Mouse (Mus musculus) hindlimb bud, embryonic 11.5 days (tissue): Measurements from ENCODE around the gene Ten1.

Experiments used
- DNase-seq: peaks from one replicate; pipeline ENCODE4 v3.0.0-alpha.2; 2012; ENCODE audit warnings: low read depth, low spot score; ENCODE audit errors: extremely low spot score

Ten1 gene

DNA sequence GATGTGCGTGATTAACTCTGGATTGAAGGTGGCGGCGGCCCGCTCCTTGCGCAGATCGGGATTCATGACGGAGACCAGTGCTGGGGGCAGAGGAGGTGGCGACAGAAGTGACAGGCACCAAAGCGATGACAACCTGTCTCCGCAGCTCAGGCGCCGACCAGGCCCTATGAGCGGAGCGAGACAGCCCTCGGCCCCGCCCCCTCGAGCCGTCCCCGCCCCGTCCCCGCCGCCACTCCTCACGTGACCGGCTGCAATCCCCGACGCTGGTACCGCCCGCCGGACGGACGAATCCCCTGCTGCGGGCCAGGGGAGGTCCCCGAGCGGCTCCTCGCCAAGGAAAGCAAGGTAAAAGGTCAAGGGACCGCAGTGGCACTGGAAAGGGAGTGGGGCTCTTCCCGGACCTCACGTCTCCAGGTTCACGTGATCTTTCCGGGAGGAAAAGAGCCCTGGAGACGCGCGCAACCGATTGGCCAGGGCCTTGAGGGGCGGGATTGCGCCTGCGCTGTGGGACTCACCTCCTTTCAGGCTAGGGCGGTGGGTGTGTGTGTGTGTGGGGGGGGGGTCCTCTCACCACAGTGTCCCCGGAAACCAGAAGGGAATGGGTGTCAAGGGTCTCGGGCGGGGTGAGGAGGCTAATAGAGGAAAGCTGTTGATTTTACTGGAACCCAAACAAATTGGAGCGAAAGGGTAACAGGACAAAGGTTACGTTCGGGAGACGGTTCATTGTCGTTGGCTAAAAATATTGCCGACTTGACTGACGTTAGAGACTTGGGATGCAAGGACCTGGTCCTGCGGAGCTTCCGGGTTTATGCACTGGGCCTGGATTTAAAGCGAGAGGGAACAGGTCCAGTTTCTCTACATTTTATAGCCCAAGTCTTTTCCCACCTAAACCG is at the start of gene Ten1, which contains the start of gene Acox1:
Ten1 (plus strand) TSS at position 217 of the 893 bp plus-strand sequence.
Acox1 (minus strand) TSS at position 407 of the 893 bp plus-strand sequence.
- DNase-seq: peak; percentile 79

DNA sequence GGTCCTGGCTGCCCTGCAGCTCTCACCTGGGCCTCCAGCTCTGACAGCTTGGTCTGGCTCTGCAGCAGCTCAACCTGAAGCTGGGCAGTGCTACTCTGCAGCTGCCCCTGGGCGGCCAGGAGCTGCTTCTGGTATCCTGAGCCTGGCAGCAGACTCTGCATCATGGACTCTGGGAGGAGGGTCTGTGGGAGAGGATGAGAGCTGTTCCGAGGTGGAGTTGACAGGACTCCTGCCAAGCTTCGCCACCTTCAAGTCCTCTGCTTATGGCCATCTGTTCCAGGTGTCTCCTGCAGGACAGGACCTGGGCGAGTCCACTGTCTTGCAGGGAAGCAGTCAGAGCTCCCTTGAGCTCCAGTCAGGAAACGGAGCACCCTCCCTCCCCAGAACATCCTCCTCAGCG is 49.3 kb upstream of the Ten1 start:
- DNase-seq: no peak

DNA sequence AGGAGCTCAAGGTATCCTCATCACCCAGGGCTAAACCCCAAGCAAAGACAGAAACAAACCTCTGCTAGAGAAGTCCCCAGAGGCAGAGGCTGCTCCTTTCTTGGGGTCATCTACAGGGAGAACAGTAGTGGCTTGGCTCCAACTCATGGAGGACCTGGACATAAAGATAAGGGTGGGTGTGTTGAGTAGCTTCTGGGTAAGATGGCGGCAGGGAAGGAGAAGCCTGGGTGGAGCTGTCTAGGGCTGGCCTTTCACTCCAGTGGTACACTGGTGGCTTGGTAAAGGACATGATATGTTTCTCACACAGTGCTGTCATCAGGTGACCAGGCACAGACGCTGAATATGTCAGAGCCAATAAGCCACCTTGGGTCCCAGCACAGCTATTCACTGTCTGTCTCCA is 47.7 kb upstream of the Ten1 start:
- DNase-seq: no peak

DNA sequence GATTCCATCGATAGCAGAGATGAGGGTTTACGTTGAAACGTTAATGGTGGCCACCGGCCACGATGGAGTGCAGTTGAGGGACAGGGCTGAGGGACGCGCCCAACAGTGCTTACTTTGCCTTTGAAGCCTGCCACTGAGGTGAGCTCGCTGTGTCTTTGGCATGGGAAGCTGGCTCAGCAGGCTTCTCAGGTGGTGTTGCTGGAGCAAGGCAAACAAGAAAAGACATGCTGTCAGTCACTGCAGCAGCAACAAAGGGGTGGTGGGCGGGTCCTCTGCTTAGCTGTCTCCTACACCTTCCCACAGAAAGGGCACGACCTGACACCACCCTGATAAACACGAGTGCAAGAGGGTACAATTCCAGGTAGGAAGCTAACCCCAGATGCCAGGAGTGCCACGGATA is 37.3 kb upstream of the Ten1 start:
- DNase-seq: no peak

DNA sequence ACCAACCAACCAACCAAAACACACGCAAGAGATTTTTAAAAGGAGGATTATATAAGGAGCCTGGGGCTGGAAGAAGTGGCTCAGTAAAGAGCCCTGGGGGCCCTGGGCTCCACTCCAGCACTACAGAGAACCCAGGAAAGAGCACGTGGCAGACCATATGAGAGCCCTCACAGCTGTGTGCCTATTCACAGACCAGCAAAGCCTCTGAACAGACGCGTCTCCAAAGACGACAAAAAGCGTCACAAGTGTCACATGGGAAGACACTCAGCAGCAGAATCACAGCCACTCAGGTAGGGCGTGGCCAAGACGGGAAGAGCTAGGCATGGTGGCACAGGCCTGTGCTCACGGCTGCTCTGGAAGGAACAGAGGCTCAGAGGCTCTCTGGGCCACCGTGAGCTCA is 36.5 kb upstream of the Ten1 start:
- DNase-seq: no peak

DNA sequence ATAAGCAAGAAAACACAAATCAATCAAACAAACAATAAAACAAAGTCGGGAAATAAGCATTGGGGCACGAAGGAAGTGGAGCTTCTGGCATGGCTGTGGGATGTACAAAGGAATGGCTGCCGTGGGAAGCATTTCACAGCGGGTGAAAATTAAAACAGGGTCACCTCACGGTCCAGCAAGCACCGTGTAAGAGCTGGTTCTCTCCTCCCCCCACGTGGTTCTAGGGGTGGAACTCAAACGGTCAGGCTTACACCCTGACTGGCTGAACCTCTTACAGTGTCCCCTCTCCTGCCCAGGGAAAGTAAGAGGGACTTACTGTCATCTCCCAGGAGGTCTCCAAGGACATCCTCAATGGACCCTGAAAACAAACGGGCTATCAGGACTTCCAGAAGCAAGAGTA is 35.7 kb upstream of the Ten1 start:
- no peak for DNase-seq

DNA sequence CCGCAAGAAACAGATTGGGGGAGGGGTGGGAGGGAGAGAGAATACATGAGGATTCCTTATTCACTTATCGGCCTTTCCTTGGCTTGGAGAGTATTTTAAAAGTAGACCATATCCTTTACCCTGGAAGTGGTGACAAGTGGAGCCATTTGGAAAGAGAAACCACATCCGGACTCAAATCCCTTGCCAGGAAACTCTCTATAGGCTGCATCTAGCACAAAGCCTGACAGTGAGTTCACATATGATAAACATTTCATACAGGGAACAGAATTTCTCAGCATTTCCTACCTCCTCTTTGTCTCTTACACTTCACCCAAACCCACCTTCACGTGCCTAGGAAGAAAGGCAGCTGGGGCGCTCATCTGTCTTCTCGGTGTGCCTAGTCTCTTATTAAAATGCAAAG is 31.4 kb upstream of the Ten1 start:
- DNase-seq: peak; percentile 6

DNA sequence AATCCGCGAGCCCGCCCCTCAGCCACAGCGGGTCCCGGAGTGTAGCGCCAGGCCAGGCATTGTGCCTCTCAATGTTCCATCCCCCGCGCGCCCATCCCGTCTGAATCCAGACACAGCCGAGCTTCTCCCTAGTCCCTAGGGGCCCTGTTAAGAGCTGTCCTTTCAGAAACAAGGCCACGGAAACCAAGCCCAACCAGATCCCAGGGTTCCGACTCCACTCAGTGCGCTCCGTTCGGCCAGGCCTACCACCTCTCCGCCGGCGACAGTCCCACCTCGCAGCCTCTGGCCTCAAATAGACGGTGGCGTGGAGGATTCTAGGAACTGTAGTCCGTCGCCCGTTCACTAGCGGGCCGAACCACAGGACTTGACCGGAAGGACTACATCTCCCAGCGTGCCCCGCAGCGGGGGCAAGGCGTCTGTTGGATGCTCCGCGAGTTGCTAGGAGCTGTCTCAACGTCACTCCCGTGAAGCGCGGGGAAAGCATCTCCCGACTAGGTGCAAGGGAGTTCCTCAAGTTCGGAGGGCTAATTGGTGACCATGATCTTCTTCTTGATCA is 30.7 kb upstream of the Ten1 start, which contains the start of gene Fbf1:
Fbf1 (minus strand) TSS at position 283 of the 556 bp plus-strand sequence.
- peak; percentile 90 for DNase-seq

DNA sequence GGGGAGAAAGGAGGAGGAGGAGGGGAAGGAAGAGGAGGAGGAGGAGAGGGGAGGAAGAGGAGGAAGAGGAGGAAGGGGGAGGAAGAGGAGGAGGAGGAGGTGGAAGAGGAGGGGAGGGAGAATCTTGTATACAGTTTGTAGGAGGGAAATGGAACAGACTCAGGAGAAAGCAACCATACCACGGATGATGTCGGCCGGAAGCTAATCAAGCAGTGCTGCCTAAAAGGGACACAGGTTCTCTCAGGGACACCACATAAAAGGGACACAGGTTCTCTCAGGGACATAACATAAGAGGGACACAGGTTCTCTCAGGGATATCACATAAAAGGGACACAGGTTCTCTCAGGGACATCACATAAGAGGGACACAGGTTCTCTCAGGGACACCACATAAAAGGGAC is 29.4 kb upstream of the Ten1 start:
- no peak for DNase-seq

DNA sequence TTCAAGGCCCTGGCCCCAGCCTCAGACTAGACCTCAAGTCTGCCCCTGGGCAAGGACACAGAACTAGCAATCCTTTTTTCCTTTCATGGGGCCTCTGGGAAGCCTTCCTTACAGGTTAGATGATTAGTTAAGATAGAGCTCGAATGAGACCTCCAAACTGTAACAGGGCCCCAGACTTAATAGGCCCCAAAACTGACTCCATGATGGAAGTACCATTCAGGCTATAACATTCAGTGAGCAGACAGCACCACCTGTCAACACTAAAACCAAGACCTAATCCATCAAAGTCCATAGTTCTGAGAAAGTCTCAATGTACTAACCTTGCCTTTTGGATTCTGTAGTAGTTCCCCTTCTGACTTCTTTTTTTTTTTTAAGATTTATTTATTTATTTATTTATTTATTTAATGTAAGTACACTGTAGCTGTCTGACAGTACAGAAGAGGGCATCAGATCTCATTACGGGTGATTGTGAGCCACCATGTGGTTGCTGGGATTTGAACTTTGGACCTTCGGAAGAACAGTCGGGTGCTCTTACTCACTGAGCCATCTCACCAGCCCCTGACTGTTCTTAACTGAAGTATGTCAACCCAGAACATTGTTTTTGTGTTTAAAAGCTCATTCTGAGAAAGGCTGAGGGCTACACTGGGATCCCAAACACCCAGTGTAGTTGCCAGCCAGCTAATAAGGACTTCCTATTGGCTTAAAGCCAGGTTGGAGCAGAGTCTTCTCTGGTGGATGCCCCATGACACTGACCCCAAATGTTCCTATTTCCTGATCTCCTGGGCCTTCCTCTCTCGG is 28.5 kb upstream of the Ten1 start:
- no peak for DNase-seq

DNA sequence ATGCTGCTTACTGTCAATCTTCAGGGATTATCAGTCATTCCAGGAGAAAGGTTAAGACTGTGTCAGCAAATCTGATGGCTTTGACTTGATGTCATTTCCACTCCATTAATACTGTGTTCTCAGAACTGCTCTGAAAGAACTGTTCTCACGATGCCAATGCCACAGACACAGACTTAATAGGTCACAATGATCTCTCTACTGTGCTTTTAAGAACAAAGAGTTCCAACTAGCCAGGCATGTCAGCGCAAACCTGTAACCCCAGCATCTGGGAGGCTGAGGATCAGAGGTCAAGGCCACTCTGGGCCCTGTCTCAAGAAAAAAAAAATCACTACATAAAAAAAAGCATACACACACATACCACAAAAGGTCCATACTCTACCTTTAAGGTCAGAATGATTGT is 26.7 kb upstream of the Ten1 start:
- DNase-seq: no peak

DNA sequence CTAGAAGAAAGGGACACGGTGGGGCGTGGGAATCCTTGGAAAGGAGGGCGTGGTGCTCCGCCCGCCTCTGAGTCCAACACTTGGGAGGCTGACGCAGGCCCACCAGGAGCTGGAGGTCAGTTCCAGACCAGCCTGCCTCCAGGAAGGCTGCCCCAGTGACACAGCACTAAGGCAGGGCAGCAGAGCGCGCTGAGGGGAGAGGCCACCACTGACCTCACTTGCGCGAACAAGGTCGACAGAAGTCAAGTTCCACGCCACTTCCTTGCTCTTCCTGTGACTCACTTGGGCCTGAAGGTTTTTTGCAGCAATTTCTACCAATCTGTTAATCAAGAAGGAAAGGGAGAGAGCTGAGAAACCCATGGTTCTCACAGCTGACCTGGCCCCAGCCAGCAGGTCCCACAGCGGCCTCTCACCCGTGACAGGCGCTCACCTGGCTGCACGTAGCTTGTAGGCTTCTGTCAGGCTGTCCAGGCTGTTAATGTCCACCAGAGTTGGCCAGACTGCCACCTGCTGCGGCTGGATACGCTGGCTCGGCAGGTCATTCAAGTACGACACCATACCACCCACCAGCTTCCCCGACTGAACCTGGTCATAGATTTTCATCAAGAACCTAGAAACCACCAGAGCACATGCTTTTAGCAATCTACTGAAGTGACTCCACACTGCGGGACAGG is 23.7 kb upstream of the Ten1 start:
- DNase-seq: no peak

DNA sequence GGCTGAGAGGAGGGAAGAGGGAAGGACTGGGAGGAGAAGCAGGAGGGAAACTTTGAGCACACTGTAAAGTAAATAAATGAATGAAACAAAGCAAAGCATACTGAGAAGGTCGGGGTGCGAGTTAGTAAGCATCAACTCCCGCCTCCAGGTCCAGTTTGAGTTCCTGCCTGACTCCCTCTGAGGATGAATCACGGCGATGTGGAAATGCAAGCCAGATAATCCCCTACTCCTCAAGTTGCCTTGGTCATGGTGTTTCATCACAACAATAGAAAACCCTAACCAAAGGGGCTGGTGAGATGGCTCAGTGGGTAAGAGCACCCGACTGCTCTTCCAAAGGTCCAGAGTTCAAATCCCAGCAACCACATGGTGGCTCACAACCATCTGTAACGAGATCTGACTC is 22.6 kb upstream of the Ten1 start:
- DNase-seq: no peak

DNA sequence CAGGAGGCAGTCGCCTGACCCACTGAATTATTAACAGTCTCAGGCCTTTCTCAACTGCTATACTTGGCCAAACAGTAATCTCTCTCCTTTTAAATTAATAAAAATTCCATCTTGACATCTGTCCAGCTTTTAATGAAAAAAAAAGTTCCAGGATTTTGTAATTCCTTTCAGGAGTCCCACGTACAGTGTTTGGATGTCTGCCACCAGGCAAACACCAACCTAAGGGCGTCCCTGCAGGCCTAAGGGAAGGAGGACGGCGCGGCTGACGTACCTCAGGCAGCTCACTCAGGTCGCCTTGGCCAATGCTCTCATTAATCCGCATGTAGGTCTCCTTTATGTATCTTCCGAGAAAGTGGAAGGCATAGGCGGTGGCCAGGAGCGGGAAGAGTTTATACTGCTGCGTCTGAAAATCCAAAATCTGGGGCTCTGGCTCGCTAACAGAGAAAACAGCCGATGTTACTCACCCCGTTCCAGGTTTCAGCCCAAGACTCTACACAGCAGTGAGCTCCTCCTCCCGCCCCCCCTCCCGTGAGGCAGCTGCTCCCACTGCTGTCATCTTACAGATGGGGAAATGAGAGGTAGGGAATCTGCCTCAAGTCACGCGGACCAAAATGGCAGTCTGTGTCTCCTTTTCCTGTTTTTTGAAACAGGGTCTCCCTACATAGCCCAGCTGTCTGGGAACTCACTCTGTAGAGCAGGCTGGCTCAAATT is 20.1 kb upstream of the Ten1 start:
- no peak for DNase-seq

DNA sequence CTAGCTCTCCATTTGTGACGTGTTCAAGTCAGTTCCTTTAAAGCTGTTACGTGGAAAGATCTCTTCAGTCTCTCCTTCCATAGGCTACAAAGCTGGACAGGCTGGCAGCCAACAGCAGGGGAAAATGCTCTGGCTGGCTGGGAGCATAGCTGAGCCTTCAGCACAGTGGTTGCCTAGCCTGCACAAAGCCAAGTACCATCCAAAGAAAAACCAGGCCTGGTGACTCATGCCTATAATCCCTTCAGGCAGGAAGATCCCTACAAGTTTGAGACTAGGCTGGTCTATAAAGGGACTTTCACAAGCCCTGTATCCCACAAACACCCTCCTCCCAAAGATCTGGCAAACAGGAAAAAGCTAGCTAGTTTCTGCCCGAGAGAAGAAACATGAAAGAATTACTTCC is 12.8 kb upstream of the Ten1 start:
- DNase-seq: no peak

DNA sequence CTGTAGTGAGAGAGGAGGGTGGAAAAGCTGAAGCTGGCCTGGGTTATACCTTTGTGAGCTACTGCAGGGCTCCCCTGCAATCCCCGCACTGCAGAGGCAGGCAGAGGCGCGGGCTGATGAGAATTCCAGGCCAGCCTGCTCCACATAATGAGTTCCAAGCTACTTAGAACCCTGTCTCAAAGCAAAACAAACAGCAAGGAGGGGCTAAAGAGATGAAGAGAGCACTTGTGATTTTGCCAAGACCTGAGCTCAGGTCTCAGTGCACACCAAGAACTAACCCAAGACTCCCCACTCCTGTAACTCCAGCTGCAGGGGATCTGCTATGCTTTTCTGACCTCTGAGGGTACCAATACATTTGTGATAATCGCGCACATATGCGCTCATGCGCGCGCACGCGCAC is 12.3 kb upstream of the Ten1 start:
- DNase-seq: no peak

DNA sequence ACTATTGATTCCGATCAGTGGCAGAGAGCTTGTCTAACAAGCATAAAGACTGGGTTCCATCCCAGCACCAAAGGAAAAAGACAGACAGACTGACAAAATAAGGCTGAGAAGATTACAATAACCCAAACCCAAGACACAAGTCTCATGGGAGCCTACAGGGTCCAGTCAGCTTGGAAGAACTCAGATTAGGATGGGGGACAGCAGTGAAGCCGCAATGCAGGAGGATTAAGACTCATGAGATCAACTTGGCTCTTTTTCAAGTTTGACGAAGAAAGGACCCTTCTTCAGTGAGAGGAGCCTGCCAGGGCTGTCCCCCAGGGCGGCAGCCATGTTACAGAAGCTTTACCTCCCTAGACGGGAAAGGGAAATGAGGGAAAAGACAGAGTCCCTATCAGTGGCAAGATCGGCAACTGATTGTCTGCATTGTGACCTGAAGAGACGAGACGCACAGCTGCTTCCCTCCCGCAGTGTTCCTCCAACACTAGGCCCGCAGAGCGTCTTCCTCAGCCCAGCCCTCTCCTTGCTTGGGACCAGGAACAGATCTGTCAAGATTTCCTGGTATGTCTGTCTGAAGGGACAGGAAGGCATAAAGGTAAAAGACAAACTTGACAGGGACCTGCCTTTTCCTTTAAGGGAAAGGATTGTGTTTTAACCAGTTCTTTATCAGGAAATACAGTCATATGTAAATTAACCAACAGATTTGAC is 11.3 kb upstream of the Ten1 start:
- no peak for DNase-seq

DNA sequence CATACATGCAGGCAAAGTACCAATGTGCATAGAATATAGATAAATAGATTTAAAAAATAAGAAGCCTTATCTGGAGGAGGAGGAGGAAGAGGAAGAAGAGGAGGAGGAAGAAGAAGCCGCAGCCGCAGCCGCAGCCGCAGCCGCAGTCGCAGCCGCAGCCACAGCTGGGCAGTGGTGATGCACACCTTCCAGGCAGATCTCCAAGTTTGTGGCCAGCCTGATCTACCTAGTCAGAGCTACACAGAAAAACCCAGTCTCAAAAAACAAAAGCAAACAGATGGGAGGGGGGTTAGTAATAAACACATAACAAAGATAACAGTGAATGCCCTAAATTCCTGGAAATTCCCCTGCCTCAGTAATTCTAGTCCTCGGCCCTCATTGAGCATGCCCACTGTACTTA is 4.0 kb upstream of the Ten1 start:
- DNase-seq: no peak

DNA sequence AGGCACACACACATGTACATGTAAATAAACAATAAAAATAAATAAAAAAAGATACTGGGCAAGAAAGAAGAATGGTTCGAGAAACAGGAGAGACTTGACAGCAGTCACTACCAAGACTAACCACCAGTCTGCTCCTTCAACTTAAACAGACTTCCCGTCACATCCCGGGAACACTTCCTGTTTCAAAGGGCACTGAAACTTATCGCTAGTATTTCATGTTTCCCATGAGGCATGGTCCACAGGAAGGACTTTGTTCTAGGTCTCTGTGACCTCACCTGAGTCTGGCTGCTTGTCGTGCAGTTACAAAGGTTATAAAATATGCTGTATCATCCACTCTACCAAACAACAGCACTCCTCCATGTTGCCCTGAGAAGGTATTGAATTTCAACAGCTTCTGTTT is 3.4 kb upstream of the Ten1 start:
- no peak for DNase-seq

DNA sequence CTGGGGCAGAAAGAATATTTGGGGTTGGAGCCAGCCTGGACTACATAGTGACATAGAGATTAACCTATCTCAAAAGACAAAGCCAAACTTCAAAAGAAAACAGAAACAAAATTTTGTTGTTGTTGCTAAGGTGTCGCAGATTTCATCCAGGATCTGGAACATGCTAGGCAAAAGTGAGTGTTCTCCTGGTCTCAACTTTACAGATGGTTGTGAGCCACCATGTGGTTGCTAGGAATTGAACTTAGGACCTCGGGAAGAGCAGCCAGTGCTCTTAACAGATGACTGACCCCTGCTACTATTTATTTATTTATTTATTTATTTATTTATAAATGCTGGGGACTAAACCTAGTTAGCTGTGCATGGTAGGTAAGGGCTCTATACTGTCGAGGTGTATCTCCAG is 2.3 kb upstream of the Ten1 start:
- no peak for DNase-seq
